Mouse (Mus musculus): ENCODE results near the gene Myh14.

- TF ChIP-seq CTCF (IDR thresholded peaks at IDR 0.05; ENCODE audit: borderline replicate concordance, control insufficient read depth, extremely low read depth, insufficient read depth, low read length, poor library complexity) (no peak), POLR2A (IDR thresholded peaks at IDR 0.05; ENCODE audit: control insufficient read depth, extremely low read depth, insufficient read depth, low read length, poor library complexity) (no peak)
These were observed 82.3 kb downstream of the Myh14 start for GRCm38 (mm10) chr7:44588338-44588737.

Data from thymus, adult 2 months (tissue).